Mouse (Mus musculus) granulocyte monocyte progenitor cell, adult 5-6 weeks (primary cell): ENCODE results near the gene Hoxa3. TPM values are rescaled to one million over a fixed set of nuclear protein-coding genes. Genes with fewer than 3 reads are reported as not detected.

Experiments used
- ATAC-seq: replicated peaks from 2 replicates; pipeline ENCODE4 v1.8.0; 2016; ENCODE audit warnings: mild to moderate bottlenecking, moderate TSS enrichment, inconsistent platforms; ENCODE audit not compliant: poor library complexity, severe bottlenecking
- total RNA-seq, 2 experiments: library from RNA; stranded (forward) in 1 of 2; stranded (reverse) in 1 of 2; fragments of 200-712, 200-1000 nt in 1 of 2; fragments of >200 nt in 1 of 2; fragmentation: Nextera tagmentation in 1 of 2; gene quantifications; 2 replicates each; pipeline ENCODE4 v1.2.3; 2014 to 2017

Gene Hoxa3
- total RNA-seq, 2 experiments from 2014 or later = 1.7 TPM; not detected in 1

- ATAC-seq = no peak
These were observed 34.9 kb upstream of the Hoxa3 start for GRCm38 (mm10) chr6:52247766-52248637.

GRCm38 (mm10) chr6:52246916-52247315 lies 33.8 kb upstream of the Hoxa3 start:
- ATAC-seq = no peak

GRCm38 (mm10) chr6:52246403-52246803 lies 33.3 kb upstream of the Hoxa3 start:
- peak; percentile 76 for ATAC-seq

GRCm38 (mm10) chr6:52245757-52246142 lies 32.6 kb upstream of the Hoxa3 start, which contains the start of gene Hoxa11:
Gene Hoxa11, minus strand, starts transcription at chr6:52245810.
- peak; percentile 15; the same call in 1 of the 2 replicates for ATAC-seq

DNA sequence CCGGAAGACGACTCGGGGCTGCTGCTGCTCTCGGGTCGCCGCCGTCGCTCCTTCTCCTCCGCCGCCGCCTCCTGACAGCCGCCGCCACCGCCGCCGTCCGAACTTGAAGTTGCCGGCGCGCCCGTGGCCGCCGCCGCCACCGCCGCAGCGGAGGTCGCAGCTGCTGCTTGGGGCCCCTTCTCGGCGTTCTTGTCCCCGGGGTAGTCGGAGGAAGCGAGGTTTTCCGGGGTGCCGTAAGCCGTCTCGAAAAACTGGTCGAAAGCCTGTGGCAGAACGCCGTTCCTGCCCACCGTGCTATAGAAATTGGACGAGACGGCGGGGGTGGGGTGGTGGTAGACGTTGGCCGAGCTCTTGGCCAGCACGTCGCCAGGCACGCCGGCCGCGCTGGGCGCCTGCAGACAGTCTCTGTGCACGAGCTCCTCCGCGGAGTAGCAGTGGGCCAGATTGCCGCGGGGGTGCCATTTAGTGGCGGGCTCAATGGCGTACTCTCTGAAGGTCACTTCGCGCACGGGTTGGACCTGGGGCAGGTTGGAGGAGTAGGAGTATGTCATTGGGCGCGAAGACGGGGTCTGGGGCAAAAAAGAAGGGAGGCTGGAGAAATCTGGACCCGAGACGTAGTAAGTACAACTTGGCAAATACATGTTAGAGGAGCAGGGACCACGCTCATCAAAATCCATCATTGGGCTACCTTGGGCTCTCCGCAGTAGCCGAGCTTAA lies 32.1 kb upstream of the Hoxa3 start:
- ATAC-seq = 0 out of 2 replicates have a peak, but pooled peaks have one; percentile 10

- no peak for ATAC-seq
These were observed 31.4 kb upstream of the Hoxa3 start for GRCm38 (mm10) chr6:52244471-52245039.

DNA sequence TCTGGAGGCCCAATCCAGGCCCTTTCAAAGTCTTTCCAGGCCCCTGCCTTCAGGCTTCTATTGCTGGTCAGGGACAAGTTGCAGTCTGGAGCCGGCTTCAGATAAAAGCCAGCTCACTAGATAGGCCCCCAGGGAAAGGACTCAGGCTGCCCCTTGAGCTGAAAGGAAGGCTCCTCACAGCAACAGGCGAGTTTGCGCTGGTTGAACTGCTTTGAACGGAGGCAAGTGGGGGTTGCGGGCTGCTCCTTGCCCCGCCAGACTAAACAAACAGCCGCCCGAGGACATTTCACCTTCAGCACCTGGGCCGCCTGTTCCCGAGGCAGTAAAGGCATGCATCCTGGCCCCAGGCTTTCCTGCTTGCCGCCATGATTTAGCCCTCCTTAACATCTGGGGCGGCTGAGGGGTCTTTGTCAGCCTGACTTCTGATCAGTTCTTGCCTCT lies 30.6 kb upstream of the Hoxa3 start:
- ATAC-seq = no peak

GRCm38 (mm10) chr6:52242801-52243332 lies 29.7 kb upstream of the Hoxa3 start:
- ATAC-seq = no peak

GRCm38 (mm10) chr6:52241001-52241621 lies 28.0 kb upstream of the Hoxa3 start:
- no peak for ATAC-seq

DNA sequence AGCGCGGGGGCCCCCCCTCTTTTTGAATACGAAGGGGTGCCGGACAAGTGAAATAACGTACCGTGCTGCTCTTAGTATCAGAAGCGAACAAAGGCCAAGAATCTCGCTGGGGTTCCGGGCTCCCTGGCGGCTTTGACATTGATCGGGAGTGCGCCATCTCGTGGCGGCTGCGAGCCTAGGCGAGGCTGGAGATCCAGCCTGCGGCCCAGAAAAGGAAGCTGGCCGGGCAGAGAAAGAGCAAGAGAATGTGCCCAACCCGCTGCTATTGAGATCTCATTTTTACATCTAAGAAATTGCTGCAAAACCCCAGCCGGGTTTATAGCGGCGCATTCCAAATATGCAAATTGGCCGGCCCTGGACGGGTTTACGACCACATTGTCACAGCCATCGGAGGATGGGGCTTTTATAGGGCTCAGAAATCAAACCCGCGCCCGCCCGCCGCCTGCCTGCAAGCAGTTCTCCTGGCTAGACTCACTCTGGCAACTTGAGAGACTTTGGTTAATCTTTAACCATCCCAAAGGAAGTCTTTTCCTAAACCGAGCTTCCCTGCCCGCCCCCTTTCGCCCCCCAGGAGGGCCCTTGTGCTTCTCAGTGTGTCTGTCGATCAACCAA lies 27.4 kb upstream of the Hoxa3 start, which contains the start of gene Hoxa10:
Gene Hoxa10 (minus strand): TSS at position 466 of the 612 bp plus-strand sequence.
- ATAC-seq = peak; percentile 83

DNA sequence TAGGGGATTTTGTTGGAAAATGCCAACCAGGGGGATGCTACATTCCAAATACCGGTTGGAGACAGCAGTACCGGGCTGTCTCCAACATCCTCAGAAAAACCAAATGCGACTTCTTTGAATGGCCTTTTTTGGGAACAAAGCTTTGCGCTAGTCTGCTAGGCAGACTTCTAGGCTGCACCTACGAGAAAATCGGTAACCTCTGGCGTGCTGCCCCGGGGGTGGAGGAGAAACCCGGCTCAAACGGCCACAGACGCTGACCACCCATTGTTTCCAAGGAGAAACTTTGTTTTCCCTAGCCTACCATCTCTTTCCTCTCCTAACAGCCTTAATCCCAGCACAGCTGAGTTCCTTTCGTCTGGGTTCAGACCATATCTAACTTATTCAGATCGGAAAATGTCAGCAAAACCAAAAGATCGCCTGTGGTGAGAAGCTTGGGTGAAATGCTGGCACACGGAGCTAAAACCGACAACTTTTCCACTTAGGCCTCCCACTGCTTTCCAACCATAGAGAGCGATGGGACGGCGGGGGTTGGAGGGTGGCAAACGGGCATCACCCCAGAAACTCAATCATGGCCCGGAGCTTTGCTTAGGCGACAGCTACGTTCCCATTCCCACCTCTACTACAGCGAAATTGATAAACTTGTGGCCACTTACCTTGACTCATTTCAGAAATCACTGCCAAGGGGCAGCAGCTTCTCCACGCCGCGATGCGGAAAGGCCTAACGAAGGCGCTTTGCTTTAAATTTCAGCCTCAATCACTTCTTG lies 26.7 kb upstream of the Hoxa3 start:
- ATAC-seq = no peak

DNA sequence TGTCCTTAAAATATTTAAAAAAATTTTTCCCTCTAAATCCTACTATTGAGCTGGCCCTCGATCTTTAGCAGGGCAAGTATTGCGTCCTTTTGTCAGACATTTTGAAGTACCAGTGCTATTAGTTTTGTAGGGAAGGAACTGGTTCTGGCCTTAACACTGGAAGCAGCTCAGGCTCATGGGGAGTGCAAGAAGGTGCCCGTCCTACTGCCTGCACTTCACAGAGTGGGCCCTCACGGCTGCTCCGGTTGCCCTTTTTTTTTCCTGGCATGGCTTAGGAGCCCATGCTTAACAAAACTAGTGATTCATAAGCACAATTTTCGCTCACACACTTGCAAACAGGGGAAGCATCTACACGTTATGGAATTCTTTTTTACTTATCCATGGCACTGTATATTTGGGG lies 25.8 kb upstream of the Hoxa3 start:
- no peak for ATAC-seq

GRCm38 (mm10) chr6:52238155-52238545 lies 25.0 kb upstream of the Hoxa3 start:
- ATAC-seq = no peak

- ATAC-seq = no peak
These were observed 24.4 kb upstream of the Hoxa3 start for GRCm38 (mm10) chr6:52237346-52238154.

GRCm38 (mm10) chr6:52236806-52237205 lies 23.7 kb upstream of the Hoxa3 start:
- no peak for ATAC-seq

DNA sequence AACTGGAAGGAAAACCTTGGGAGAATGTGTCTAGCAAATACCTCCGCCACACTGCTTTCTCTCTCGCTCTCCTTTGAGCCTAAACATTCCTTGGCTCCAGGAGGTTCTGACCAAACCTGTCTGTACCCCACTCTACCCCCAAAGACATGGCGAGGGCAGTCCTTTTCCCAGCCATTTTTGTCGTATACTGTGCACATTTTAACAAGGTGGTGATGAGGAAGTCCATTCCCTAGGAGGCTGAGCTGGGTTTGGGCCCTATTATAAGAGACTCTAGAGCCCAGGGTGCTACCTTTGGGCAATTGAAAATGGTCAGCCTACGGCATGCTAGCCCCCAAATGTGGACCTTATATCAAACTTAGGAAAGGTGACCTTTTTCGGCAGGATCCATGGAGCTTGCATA lies 22.7 kb upstream of the Hoxa3 start:
- no peak for ATAC-seq

- ATAC-seq = no peak
These were observed 22.1 kb upstream of the Hoxa3 start for GRCm38 (mm10) chr6:52235267-52235666.
